Mouse (Mus musculus) gastrocnemius, adult 8-10 months (tissue): ENCODE data around the gene Nrgn. TPM values are rescaled to one million over a fixed set of nuclear protein-coding genes. Genes with fewer than 3 reads are reported as not detected.

Source experiments
- DNase-seq, 2 experiments: peaks; one replicate each; pipeline ENCODE4 v3.0.0; 2022; ENCODE audit warnings: low spot score in 2 of 2
- total RNA-seq, 4 experiments: library from RNA; stranded (reverse); gene quantifications; 2 replicates each; pipeline ENCODE4 v1.2.4; 2022

The Nrgn gene
- under 1 TPM; 0.44 to 0.67 (median 0.55) TPM for total RNA-seq

- peak in 1 of 2 experiments; percentile 44 for DNase-seq
Observed at GRCm38 (mm10) chr9:37552536-37553293, at the start of gene Nrgn. Nrgn (minus strand) TSS chr9:37552904.

- DNase-seq: no peak
Observed at GRCm38 (mm10) chr9:37600538-37601205, 48.0 kb upstream of the Nrgn start.

GRCm38 (mm10) chr9:37598637-37599036 is 45.9 kb upstream of the Nrgn start:
- DNase-seq: no peak

GRCm38 (mm10) chr9:37595570-37595969 is 42.9 kb upstream of the Nrgn start:
- DNase-seq: no peak

GRCm38 (mm10) chr9:37593690-37594089 is 41.0 kb upstream of the Nrgn start:
- DNase-seq: no peak

GRCm38 (mm10) chr9:37592633-37593032 is 39.9 kb upstream of the Nrgn start:
- no peak for DNase-seq

GRCm38 (mm10) chr9:37592025-37592424 is 39.3 kb upstream of the Nrgn start:
- no peak for DNase-seq

- no peak for DNase-seq
Observed at GRCm38 (mm10) chr9:37590381-37590780, 37.7 kb upstream of the Nrgn start.

- no peak for DNase-seq
Observed at GRCm38 (mm10) chr9:37586718-37587117, 34.0 kb upstream of the Nrgn start.

GRCm38 (mm10) chr9:37583594-37583993 is 30.9 kb upstream of the Nrgn start:
- DNase-seq: no peak

GRCm38 (mm10) chr9:37576436-37576930 is 23.8 kb upstream of the Nrgn start:
- DNase-seq: no peak

GRCm38 (mm10) chr9:37572204-37572876 is 19.6 kb upstream of the Nrgn start:
- no peak for DNase-seq

GRCm38 (mm10) chr9:37569231-37569835 is 16.6 kb upstream of the Nrgn start:
- DNase-seq: no peak

GRCm38 (mm10) chr9:37568605-37569214 is 16.0 kb upstream of the Nrgn start:
- no peak for DNase-seq

GRCm38 (mm10) chr9:37567892-37568604 is 15.3 kb upstream of the Nrgn start:
- no peak for DNase-seq

GRCm38 (mm10) chr9:37567454-37567853 is 14.8 kb upstream of the Nrgn start:
- no peak for DNase-seq

- DNase-seq: no peak
Observed at GRCm38 (mm10) chr9:37567019-37567418, 14.3 kb upstream of the Nrgn start.

GRCm38 (mm10) chr9:37563805-37564204 is 11.1 kb upstream of the Nrgn start:
- no peak for DNase-seq

- DNase-seq: no peak
Observed at GRCm38 (mm10) chr9:37560617-37561016, 7.9 kb upstream of the Nrgn start.

GRCm38 (mm10) chr9:37556366-37556765 is 3.7 kb upstream of the Nrgn start:
- no peak for DNase-seq
